Mouse (Mus musculus): Measurements from ENCODE around the gene Defa32. TPM values are rescaled to one million over a fixed set of nuclear protein-coding genes. Genes with fewer than 3 reads are reported as not detected.

Defa32 gene
- not detected for polyA plus RNA-seq (2014; fragmentation: Illumina TruSeq; extraction: RNeasy Lipid Tissue Mini Kit (QIAGEN cat#74804); ENCODE audit: low read depth, low replicate concordance)

GRCm38 (mm10) chr8:21528732-21529131 lies at the start of gene Defa32:
Gene Defa32 (plus strand): TSS chr8:21529032.

GRCm38 (mm10) chr8:21508958-21509357 lies 19.9 kb upstream of the Defa32 start, which contains the start of gene Defa20:
Gene Defa20 (plus strand): TSS chr8:21509258.

GRCm38 (mm10) chr8:21565086-21565485 lies 36.3 kb downstream of the Defa32 start, which contains the start of gene Defa37:
Gene Defa37 (plus strand): TSS chr8:21565386.

Other genes starting within 250 kb of the Defa32 start
- not detected for gene Defa27, start 213.5 kb upstream of the Defa32 start, polyA plus RNA-seq (2014; fragmentation: Illumina TruSeq; extraction: RNeasy Lipid Tissue Mini Kit (QIAGEN cat#74804); ENCODE audit: low read depth, low replicate concordance)
- not detected for gene Defa29, start 202.0 kb upstream of the Defa32 start, polyA plus RNA-seq (2014; fragmentation: Illumina TruSeq; extraction: RNeasy Lipid Tissue Mini Kit (QIAGEN cat#74804); ENCODE audit: low read depth, low replicate concordance)
- gene Defa2, start 150.5 kb upstream of the Defa32 start, polyA plus RNA-seq (2014; fragmentation: Illumina TruSeq; extraction: RNeasy Lipid Tissue Mini Kit (QIAGEN cat#74804); ENCODE audit: low read depth, low replicate concordance), result not detected
- gene Defa33, start 137.2 kb upstream of the Defa32 start, polyA plus RNA-seq (2014; fragmentation: Illumina TruSeq; extraction: RNeasy Lipid Tissue Mini Kit (QIAGEN cat#74804); ENCODE audit: low read depth, low replicate concordance), result not detected
- gene Defa36, start 101.6 kb upstream of the Defa32 start, polyA plus RNA-seq (2014; fragmentation: Illumina TruSeq; extraction: RNeasy Lipid Tissue Mini Kit (QIAGEN cat#74804); ENCODE audit: low read depth, low replicate concordance), result not detected
- gene Gm7849, start 72.5 kb upstream of the Defa32 start, polyA plus RNA-seq (2014; fragmentation: Illumina TruSeq; extraction: RNeasy Lipid Tissue Mini Kit (QIAGEN cat#74804); ENCODE audit: low read depth, low replicate concordance), result not detected
- not detected for gene Defa20, start 19.8 kb upstream of the Defa32 start, polyA plus RNA-seq (2014; fragmentation: Illumina TruSeq; extraction: RNeasy Lipid Tissue Mini Kit (QIAGEN cat#74804); ENCODE audit: low read depth, low replicate concordance)
- gene Defa37, start 36.4 kb downstream of the Defa32 start, polyA plus RNA-seq (2014; fragmentation: Illumina TruSeq; extraction: RNeasy Lipid Tissue Mini Kit (QIAGEN cat#74804); ENCODE audit: low read depth, low replicate concordance), result not detected
- not detected for gene Defa28, start 54.0 kb downstream of the Defa32 start, polyA plus RNA-seq (2014; fragmentation: Illumina TruSeq; extraction: RNeasy Lipid Tissue Mini Kit (QIAGEN cat#74804); ENCODE audit: low read depth, low replicate concordance)
- gene Gm7861, start 65.5 kb downstream of the Defa32 start, polyA plus RNA-seq (2014; fragmentation: Illumina TruSeq; extraction: RNeasy Lipid Tissue Mini Kit (QIAGEN cat#74804); ENCODE audit: low read depth, low replicate concordance), result not detected
- not detected for gene Defa26, start 89.2 kb downstream of the Defa32 start, polyA plus RNA-seq (2014; fragmentation: Illumina TruSeq; extraction: RNeasy Lipid Tissue Mini Kit (QIAGEN cat#74804); ENCODE audit: low read depth, low replicate concordance)
- not detected for gene Defa17, start 126.7 kb downstream of the Defa32 start, polyA plus RNA-seq (2014; fragmentation: Illumina TruSeq; extraction: RNeasy Lipid Tissue Mini Kit (QIAGEN cat#74804); ENCODE audit: low read depth, low replicate concordance)
- gene Defa34, start 136.8 kb downstream of the Defa32 start, polyA plus RNA-seq (2014; fragmentation: Illumina TruSeq; extraction: RNeasy Lipid Tissue Mini Kit (QIAGEN cat#74804); ENCODE audit: low read depth, low replicate concordance), result not detected
- gene AY761184, start 174.6 kb downstream of the Defa32 start, polyA plus RNA-seq (2014; fragmentation: Illumina TruSeq; extraction: RNeasy Lipid Tissue Mini Kit (QIAGEN cat#74804); ENCODE audit: low read depth, low replicate concordance), result not detected
- gene Defa24, start 205.5 kb downstream of the Defa32 start, polyA plus RNA-seq (2014; fragmentation: Illumina TruSeq; extraction: RNeasy Lipid Tissue Mini Kit (QIAGEN cat#74804); ENCODE audit: low read depth, low replicate concordance), result not detected

All from sigmoid colon, adult 10 weeks (tissue).